In the genomic region with DNA sequence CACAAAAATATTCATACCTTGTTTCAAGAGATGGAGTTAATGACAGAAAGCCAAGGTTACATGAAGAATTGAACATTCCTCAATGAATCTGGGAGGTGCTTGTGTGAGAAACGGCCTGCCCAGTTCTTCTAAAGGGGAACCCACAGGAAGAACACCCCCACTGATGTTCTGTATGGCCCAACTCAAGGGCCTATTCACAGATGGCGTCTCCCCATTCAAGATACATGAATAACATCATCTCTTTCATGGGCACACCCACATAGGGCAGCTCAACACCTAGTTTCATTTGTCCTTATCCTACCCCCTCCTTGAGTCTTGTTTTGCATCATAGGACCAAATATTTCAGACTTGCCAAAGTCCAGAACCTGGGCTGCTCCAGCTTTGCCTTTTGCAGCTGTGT, we compare ENCODE assay signal across 27 mouse cellular contexts. TPM values are rescaled to one million over a fixed set of nuclear protein-coding genes. Genes with fewer than 3 reads are reported as not detected.
"Had no signal": no experiment of that assay in that cellular context is flagged by ENCODE, and none has a peak within 500 bp of the region (broad histone marks: within the 10 kb centered on the region; RNA-seq: fewer than 3 reads in every experiment).

No protein-coding gene starts in this region.

- DNase-seq: cerebellum, adult 9-11 months; cerebellum, postnatal 10 days; cerebellum, postnatal 14 days; cerebellum, postnatal 25 days; embryo, embryonic 11 days; forebrain, postnatal 0 days; gastrocnemius, adult 2 months; gastrocnemius, postnatal 10 days; gastrocnemius, postnatal 14 days; gastrocnemius, postnatal 25 days; gastrocnemius, postnatal 36 days; heart, adult 18-20 months; heart, adult 2 months had no signal

- H3K27me3 ChIP-seq: embryonic facial prominence, embryonic 12.5 days; embryonic facial prominence, embryonic 13.5 days; embryonic facial prominence, embryonic 15.5 days; forebrain, embryonic 12.5 days; forebrain, embryonic 13.5 days; forebrain, embryonic 15.5 days had no signal

- H3K36me3 ChIP-seq: embryonic facial prominence, embryonic 10.5 days; embryonic facial prominence, embryonic 12.5 days; embryonic facial prominence, embryonic 13.5 days; embryonic facial prominence, embryonic 15.5 days; forebrain, embryonic 10.5 days; forebrain, embryonic 12.5 days; forebrain, embryonic 15.5 days had no signal

- H3K4me2 ChIP-seq: embryonic facial prominence, embryonic 12.5 days; embryonic facial prominence, embryonic 13.5 days; embryonic facial prominence, embryonic 15.5 days; forebrain, embryonic 12.5 days; forebrain, embryonic 13.5 days; forebrain, embryonic 15.5 days had no signal

- H3K9me3 ChIP-seq: embryonic facial prominence, embryonic 10.5 days; embryonic facial prominence, embryonic 12.5 days; embryonic facial prominence, embryonic 13.5 days; embryonic facial prominence, embryonic 15.5 days; forebrain, embryonic 10.5 days; forebrain, embryonic 12.5 days; forebrain, embryonic 13.5 days; forebrain, embryonic 15.5 days; heart, embryonic 10.5 days had no signal

- H3K4me1 ChIP-seq: embryonic facial prominence, embryonic 10.5 days; embryonic facial prominence, embryonic 12.5 days; embryonic facial prominence, embryonic 13.5 days; embryonic facial prominence, embryonic 15.5 days; forebrain, embryonic 10.5 days; forebrain, embryonic 12.5 days; forebrain, embryonic 13.5 days; forebrain, embryonic 15.5 days had no signal

- H3K27ac ChIP-seq: embryonic facial prominence, embryonic 10.5 days; embryonic facial prominence, embryonic 12.5 days; embryonic facial prominence, embryonic 13.5 days; embryonic facial prominence, embryonic 15.5 days; forebrain, embryonic 10.5 days; forebrain, embryonic 12.5 days; forebrain, embryonic 13.5 days; forebrain, embryonic 15.5 days; gastrocnemius, adult 2 months; heart, adult 2 months; heart, embryonic 10.5 days had no signal

- H3K9ac ChIP-seq: embryonic facial prominence, embryonic 12.5 days; embryonic facial prominence, embryonic 13.5 days; embryonic facial prominence, embryonic 15.5 days; forebrain, embryonic 12.5 days; forebrain, embryonic 13.5 days; forebrain, embryonic 15.5 days; forebrain, postnatal 0 days had no signal

- ATAC-seq: forebrain, embryonic 13.5 days; forebrain, embryonic 14.5 days; forebrain, embryonic 15.5 days; forebrain, embryonic 16.5 days; forebrain, postnatal 0 days had no signal

- H3K4me3 ChIP-seq: embryonic facial prominence, embryonic 10.5 days; embryonic facial prominence, embryonic 12.5 days; embryonic facial prominence, embryonic 13.5 days; embryonic facial prominence, embryonic 15.5 days; erythroblast, embryonic 14.5 days; forebrain, embryonic 10.5 days; forebrain, embryonic 12.5 days; forebrain, embryonic 13.5 days; forebrain, embryonic 15.5 days; gastrocnemius, adult 2 months; heart, adult 2 months; heart, embryonic 10.5 days had no signal

RNA-seq across cellular contexts. Expression of gene Npr3, which starts 46.8 kb away (rescaled TPM):
- total RNA-seq: common myeloid progenitor, adult 5-6 weeks; granulocyte monocyte progenitor cell, adult 5-6 weeks had no signal
- polyA plus RNA-seq: erythroblast, embryonic 14.5 days had no signal
